Mouse (Mus musculus): ENCODE data around the gene Eif5a. TPM values are rescaled to one million over a fixed set of nuclear protein-coding genes. Genes with fewer than 3 reads are reported as not detected.
"Not testable (repeated sequence)": the region's sequence is repeated elsewhere in the genome, so short reads cannot be mapped to it uniquely, and the experiment has no call there.

Gene Eif5a
- polyA plus RNA-seq, 1 experiment from 2014 or later = 1,081 TPM

GRCm38 (mm10) chr11:69965271-69966005 is 43.7 kb upstream of the Eif5a start:
- 0 out of 2 replicates have a peak overlapping the region, but pooled peaks have one; percentile 1 for H3K9ac ChIP-seq (ENCODE audit: low read length)
- no peak overlapping the region for H3K27ac ChIP-seq (replicated peaks in 1 of 2; ENCODE audit: control insufficient read depth in 1 of 2, insufficient read depth in 1 of 2, low read depth in 2 of 2, low read length in 2 of 2)
- H3K4me3 ChIP-seq (ENCODE audit: control insufficient read depth in 1 of 2, insufficient read depth in 1 of 2, low read depth in 1 of 2, low read length in 2 of 2) = peak overlapping the region in 1 of 2 experiments; percentile 44; a peak in 2 of 4 replicates
- peaks cover 25% of the 10 kb centered on the region for H3K36me3 ChIP-seq (ENCODE audit: control insufficient read depth, insufficient read depth, low read length)
- no peak for ATAC-seq (ENCODE audit: insufficient number of reproducible peaks, insufficient read depth, low FRiP score, low read depth)
- peaks cover 4 to 14% of the 10 kb centered on the region in 2 experiments; a peak in 3 of 4 replicates for H3K4me1 ChIP-seq (ENCODE audit: control insufficient read depth in 2 of 2, insufficient read depth in 2 of 2, low read length in 2 of 2)
- H3K4me2 ChIP-seq (ENCODE audit: low read length) = peak overlapping the region; percentile 84
- WGBS = 4% methylated on average over 46 of the region's 49 CpGs
- no peaks in the 10 kb centered on the region for H3K9me3 ChIP-seq (ENCODE audit: control insufficient read depth, low read length)
- H3K27me3 ChIP-seq (ENCODE audit: control insufficient read depth, insufficient read depth, low read length) = peaks cover 63% of the 10 kb centered on the region

- Histone ChIP-seq H3K4me2 (ENCODE audit: low read length) (peak within 1 kb of the TSS; percentile 84), H3K4me1 (ENCODE audit: control insufficient read depth in 2 of 2, insufficient read depth in 2 of 2, low read length in 2 of 2) (peaks cover 4 to 14% of the 10 kb centered on the region in 2 experiments; a peak in 3 of 4 replicates), H3K36me3 (ENCODE audit: control insufficient read depth, insufficient read depth, low read length) (peaks cover 18% of the 10 kb centered on the region), H3K4me3 (ENCODE audit: control insufficient read depth in 1 of 2, insufficient read depth in 1 of 2, low read depth in 1 of 2, low read length in 2 of 2) (peak within 1 kb of the TSS in 1 of 2 experiments; percentile 44; a peak in 2 of 4 replicates), H3K9me3 (ENCODE audit: control insufficient read depth, low read length) (no peaks in the 10 kb centered on the region), H3K27ac (replicated peaks in 1 of 2; ENCODE audit: control insufficient read depth in 1 of 2, insufficient read depth in 1 of 2, low read depth in 2 of 2, low read length in 2 of 2) (no peak within 1 kb of the TSS), H3K9ac (ENCODE audit: low read length) (0 out of 2 replicates have a peak within 1 kb of the TSS, but pooled peaks have one; percentile 1), H3K27me3 (ENCODE audit: control insufficient read depth, insufficient read depth, low read length) (peaks cover 63% of the 10 kb centered on the region)
- 9% methylated on average over 24 of the region's 24 CpGs for WGBS
- no peak for ATAC-seq (ENCODE audit: insufficient number of reproducible peaks, insufficient read depth, low FRiP score, low read depth)
Measured at GRCm38 (mm10) chr11:69964650-69965270, 43.0 kb upstream of the Eif5a start, which contains the start of gene Cldn7. Cldn7 (plus strand) TSS chr11:69964779.

- H3K4me3 ChIP-seq (ENCODE audit: control insufficient read depth in 1 of 2, insufficient read depth in 1 of 2, low read depth in 1 of 2, low read length in 2 of 2) = no peak overlapping the region
- no peaks in the 10 kb centered on the region for H3K9me3 ChIP-seq (ENCODE audit: control insufficient read depth, low read length)
- H3K9ac ChIP-seq (ENCODE audit: low read length) = no peak overlapping the region
- peaks cover 2 to 12% of the 10 kb centered on the region in 2 experiments; a peak in 3 of 4 replicates for H3K4me1 ChIP-seq (ENCODE audit: control insufficient read depth in 2 of 2, insufficient read depth in 2 of 2, low read length in 2 of 2)
- whole genome bisulfite sequencing = 38% methylated on average over 5 of the region's 5 CpGs
- H3K27ac ChIP-seq (replicated peaks in 1 of 2; ENCODE audit: control insufficient read depth in 1 of 2, insufficient read depth in 1 of 2, low read depth in 2 of 2, low read length in 2 of 2) = no peak overlapping the region
- H3K27me3 ChIP-seq (ENCODE audit: control insufficient read depth, insufficient read depth, low read length) = peaks cover 61% of the 10 kb centered on the region
- H3K36me3 ChIP-seq (ENCODE audit: control insufficient read depth, insufficient read depth, low read length) = no peaks in the 10 kb centered on the region
- no peak overlapping the region for H3K4me2 ChIP-seq (ENCODE audit: low read length)
- no peak for ATAC-seq (ENCODE audit: insufficient number of reproducible peaks, insufficient read depth, low FRiP score, low read depth)
Measured at GRCm38 (mm10) chr11:69961841-69962240, 40.1 kb upstream of the Eif5a start.

- Histone ChIP-seq H3K27me3 (ENCODE audit: control insufficient read depth, insufficient read depth, low read length) (peaks cover 49% of the 10 kb centered on the region), H3K4me1 (ENCODE audit: control insufficient read depth in 2 of 2, insufficient read depth in 2 of 2, low read length in 2 of 2) (peaks cover 0 to 4% of the 10 kb centered on the region in 2 experiments; a peak in 2 of 4 replicates), H3K27ac (replicated peaks in 1 of 2; ENCODE audit: control insufficient read depth in 1 of 2, insufficient read depth in 1 of 2, low read depth in 2 of 2, low read length in 2 of 2) (no peak overlapping the region)
Measured at GRCm38 (mm10) chr11:69960616-69961015, 38.9 kb upstream of the Eif5a start.

GRCm38 (mm10) chr11:69956218-69956617 is 34.5 kb upstream of the Eif5a start:
- no peak overlapping the region for H3K4me2 ChIP-seq (ENCODE audit: low read length)
- ATAC-seq (ENCODE audit: insufficient number of reproducible peaks, insufficient read depth, low FRiP score, low read depth) = no peak
- H3K27me3 ChIP-seq (ENCODE audit: control insufficient read depth, insufficient read depth, low read length) = peaks cover 8% of the 10 kb centered on the region; the same call in 1 of the 2 replicates
- H3K9ac ChIP-seq (ENCODE audit: low read length) = no peak overlapping the region
- no peaks in the 10 kb centered on the region for H3K36me3 ChIP-seq (ENCODE audit: control insufficient read depth, insufficient read depth, low read length)
- no peaks in the 10 kb centered on the region for H3K9me3 ChIP-seq (ENCODE audit: control insufficient read depth, low read length)
- no peak overlapping the region for H3K4me3 ChIP-seq (ENCODE audit: control insufficient read depth in 1 of 2, insufficient read depth in 1 of 2, low read depth in 1 of 2, low read length in 2 of 2)
- no peak overlapping the region for H3K27ac ChIP-seq (replicated peaks in 1 of 2; ENCODE audit: control insufficient read depth in 1 of 2, insufficient read depth in 1 of 2, low read depth in 2 of 2, low read length in 2 of 2)
- 83% methylated on average over 1 of the region's 1 CpGs for WGBS
- peaks cover 0 to 7% of the 10 kb centered on the region in 2 experiments; a peak in 2 of 4 replicates for H3K4me1 ChIP-seq (ENCODE audit: control insufficient read depth in 2 of 2, insufficient read depth in 2 of 2, low read length in 2 of 2)

More at GRCm38 (mm10) chr11:69960616-69961015, 38.9 kb upstream of the Eif5a start:
- no peak overlapping the region for H3K4me3 ChIP-seq (ENCODE audit: control insufficient read depth in 1 of 2, insufficient read depth in 1 of 2, low read depth in 1 of 2, low read length in 2 of 2)
- 21% methylated on average over 5 of the region's 5 CpGs for WGBS
- no peaks in the 10 kb centered on the region for H3K36me3 ChIP-seq (ENCODE audit: control insufficient read depth, insufficient read depth, low read length)
- H3K4me2 ChIP-seq (ENCODE audit: low read length) = no peak overlapping the region
- no peak overlapping the region for H3K9ac ChIP-seq (ENCODE audit: low read length)
- no peaks in the 10 kb centered on the region for H3K9me3 ChIP-seq (ENCODE audit: control insufficient read depth, low read length)
- ATAC-seq (ENCODE audit: insufficient number of reproducible peaks, insufficient read depth, low FRiP score, low read depth) = no peak

- H3K27ac ChIP-seq (replicated peaks in 1 of 2; ENCODE audit: control insufficient read depth in 1 of 2, insufficient read depth in 1 of 2, low read depth in 2 of 2, low read length in 2 of 2); ATAC-seq (ENCODE audit: insufficient number of reproducible peaks, insufficient read depth, low FRiP score, low read depth); H3K4me3 ChIP-seq (ENCODE audit: control insufficient read depth in 1 of 2, insufficient read depth in 1 of 2, low read depth in 1 of 2, low read length in 2 of 2); H3K4me2 ChIP-seq (ENCODE audit: low read length); H3K9me3 ChIP-seq (ENCODE audit: control insufficient read depth, low read length); H3K36me3 ChIP-seq (ENCODE audit: control insufficient read depth, insufficient read depth, low read length); H3K4me1 ChIP-seq (ENCODE audit: control insufficient read depth in 2 of 2, insufficient read depth in 2 of 2, low read length in 2 of 2); H3K9ac ChIP-seq (ENCODE audit: low read length); H3K27me3 ChIP-seq (ENCODE audit: control insufficient read depth, insufficient read depth, low read length): not testable (repeated sequence)
- 66% methylated on average over 3 of the region's 4 CpGs for WGBS
Measured at GRCm38 (mm10) chr11:69955618-69956017, 33.9 kb upstream of the Eif5a start.

- Histone ChIP-seq H3K4me1 (ENCODE audit: control insufficient read depth in 2 of 2, insufficient read depth in 2 of 2, low read length in 2 of 2) (peaks cover 4 to 11% of the 10 kb centered on the region in 2 experiments), H3K9me3 (ENCODE audit: control insufficient read depth, low read length) (no peaks in the 10 kb centered on the region), H3K4me3 (ENCODE audit: control insufficient read depth in 1 of 2, insufficient read depth in 1 of 2, low read depth in 1 of 2, low read length in 2 of 2) (no peak overlapping the region), H3K27ac (replicated peaks in 1 of 2; ENCODE audit: control insufficient read depth in 1 of 2, insufficient read depth in 1 of 2, low read depth in 2 of 2, low read length in 2 of 2) (no peak overlapping the region), H3K4me2 (ENCODE audit: low read length) (0 out of 2 replicates have a peak overlapping the region, but pooled peaks have one; percentile 6), H3K27me3 (ENCODE audit: control insufficient read depth, insufficient read depth, low read length) (no peaks in the 10 kb centered on the region; the same call in 1 of the 2 replicates), H3K9ac (ENCODE audit: low read length) (no peak overlapping the region), H3K36me3 (ENCODE audit: control insufficient read depth, insufficient read depth, low read length) (no peaks in the 10 kb centered on the region)
- 23% methylated on average over 11 of the region's 11 CpGs for WGBS
- ATAC-seq (ENCODE audit: insufficient number of reproducible peaks, insufficient read depth, low FRiP score, low read depth) = no peak
Measured at GRCm38 (mm10) chr11:69953267-69953915, 31.6 kb upstream of the Eif5a start.
